Mouse (Mus musculus) bone marrow, adult 2 months (tissue): ENCODE results near the gene Hipk1.

Experiments used
- CTCF ChIP-seq: fragments of 200-500 bp; IDR thresholded peaks from 2 replicates; pipeline ENCODE4 v1.5.1; 2011; ENCODE audit warnings: low read length, control low read depth; ENCODE audit not compliant: control insufficient read depth, insufficient read depth
- POLR2A ChIP-seq: fragments of 200-500 bp; IDR thresholded peaks from 2 replicates; pipeline ENCODE4 v1.6.1; 2011; ENCODE audit warnings: low read depth, mild to moderate bottlenecking, control low read depth, low read length, borderline replicate concordance; ENCODE audit not compliant: control insufficient read depth

DNA sequence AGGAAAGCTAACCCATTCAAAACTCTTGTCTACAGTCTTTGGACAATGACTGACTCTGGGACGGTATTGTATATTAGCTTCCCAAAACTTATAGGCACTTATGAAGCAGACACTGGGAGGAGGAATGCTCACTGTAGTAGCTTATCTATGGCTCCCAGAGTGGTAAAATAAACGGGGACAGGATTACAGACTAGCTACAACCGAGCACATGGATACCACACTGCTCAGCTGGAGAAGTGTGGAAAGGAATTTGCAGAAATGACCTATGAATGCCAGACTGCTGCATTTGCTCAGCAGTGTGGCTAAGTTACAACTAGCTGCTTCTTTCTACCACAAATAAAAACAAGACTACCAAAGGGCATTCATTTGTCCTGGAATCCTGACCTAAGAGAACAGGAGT, 36.0 kb downstream of the Hipk1 start:
- TF ChIP-seq CTCF (no peak), POLR2A (no peak)
